Mouse (Mus musculus) macrophage (primary cell): ENCODE data around the gene Rmi2. TPM values are rescaled to one million over a fixed set of nuclear protein-coding genes. Genes with fewer than 3 reads are reported as not detected.

Experiments
- H3K27ac ChIP-seq: fragments of 350-480 bp; formaldehyde crosslinking; 2 replicates; pipeline ENCODE4 v1.9.0; 2021
- H3K36me3 ChIP-seq: fragments of 350-480 bp; formaldehyde crosslinking; 2 replicates; pipeline ENCODE4 v1.9.0; 2021; ENCODE audit errors: inconsistent target
- H3K4me3 ChIP-seq: fragments of 350-480 bp; formaldehyde crosslinking; 2 replicates; pipeline ENCODE4 v1.9.0; 2021; ENCODE audit errors: inconsistent target
- H3K79me2 ChIP-seq: fragments of 350-480 bp; formaldehyde crosslinking; 2 replicates; pipeline ENCODE4 v1.9.0; 2021; ENCODE audit errors: inconsistent target
- WGBS: methylation state at CpG from one replicate; pipeline ENCODE4 v1.1.7; 2026; ENCODE audit warnings: inconsistent platforms; ENCODE audit not compliant: missing documents; 5-methylcytosine and 5-hydroxymethylcytosine counted together
- polyA plus RNA-seq: library from polyadenylated mRNA; stranded (reverse); fragments of 250-400 nt; gene quantifications from 3 replicates; pipeline ENCODE4 v1.2.4, GENCODE M21; 2018; ENCODE audit warnings: inconsistent platforms

Gene Rmi2
- polyA plus RNA-seq, 1 experiment from 2014 or later, result 0.06 TPM

DNA sequence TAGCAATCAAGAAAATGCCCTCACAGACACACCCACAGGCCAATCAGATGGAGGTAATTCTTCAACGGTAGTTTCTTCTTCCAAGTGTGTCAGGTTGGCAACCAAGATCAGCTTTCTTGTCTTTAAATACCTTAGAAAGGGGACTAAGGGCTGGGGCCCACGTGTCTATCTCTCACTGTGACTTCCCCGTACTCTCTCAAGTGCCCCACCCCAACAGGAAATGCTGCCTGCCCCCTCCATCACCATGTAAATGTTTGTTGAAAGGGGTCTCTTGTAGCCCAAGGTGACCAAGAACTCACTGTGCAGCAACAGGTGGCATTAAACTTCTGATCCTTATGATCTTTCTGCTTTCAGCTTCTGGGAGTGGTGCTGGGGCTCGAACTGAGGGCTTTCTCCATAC is 21.1 kb upstream of the Rmi2 start:
- Histone ChIP-seq H3K27ac (no peak overlapping the region), H3K4me3 (no peak overlapping the region), H3K36me3 (no peaks in the 10 kb centered on the region), H3K79me2 (no peaks in the 10 kb centered on the region)
- WGBS, result 91% methylated on average over 4 of the region's 4 CpGs

DNA sequence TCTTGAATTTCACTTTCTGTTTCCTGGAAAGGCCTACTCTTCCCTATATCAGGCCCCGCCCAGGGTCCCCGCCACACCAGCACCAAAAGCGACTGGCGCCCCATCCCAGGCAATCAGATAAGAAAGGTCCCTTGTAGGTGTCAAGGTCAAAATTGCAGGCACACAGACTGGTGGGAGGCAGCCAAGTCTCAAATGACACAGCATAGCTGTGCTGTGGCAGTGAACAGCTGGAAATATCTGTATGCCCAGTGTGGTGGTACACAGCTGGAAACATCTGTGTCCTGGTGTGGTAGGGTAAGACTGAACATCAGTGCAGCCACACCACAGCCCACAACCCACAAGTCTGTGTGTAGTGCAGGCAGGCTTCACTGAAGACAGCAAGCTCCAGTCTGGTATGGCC is 20.0 kb upstream of the Rmi2 start:
- H3K36me3 ChIP-seq, result no peaks in the 10 kb centered on the region
- H3K79me2 ChIP-seq, result no peaks in the 10 kb centered on the region
- 96% methylated on average over 4 of the region's 4 CpGs for WGBS
- H3K4me3 ChIP-seq, result no peak overlapping the region
- H3K27ac ChIP-seq, result no peak overlapping the region

DNA sequence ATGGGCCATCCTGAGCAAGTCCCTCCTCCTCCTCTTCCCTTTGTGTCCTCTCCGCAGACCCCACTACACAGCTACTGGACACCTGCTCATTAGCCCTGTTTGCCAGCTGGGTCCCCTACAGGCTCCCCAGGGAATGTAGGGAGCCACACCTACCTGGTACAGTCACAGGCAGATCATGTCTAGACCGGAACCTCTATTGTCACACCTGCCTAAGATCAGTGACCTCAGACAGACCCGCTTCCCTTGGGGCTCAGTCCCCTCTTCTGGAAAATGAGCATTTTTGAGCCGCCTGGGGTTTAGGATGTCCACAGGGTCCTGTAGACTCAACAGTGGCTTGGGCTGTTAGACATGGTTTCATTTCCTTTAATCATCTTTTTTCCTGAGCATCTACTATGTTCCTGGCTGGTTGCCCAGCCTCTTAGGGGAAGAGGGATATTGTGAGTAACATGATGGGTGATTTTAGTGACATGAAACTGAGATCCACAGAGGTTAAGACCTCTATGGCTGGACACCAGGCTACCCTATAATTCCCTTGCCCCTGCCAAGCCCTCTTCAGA is 16.2 kb upstream of the Rmi2 start:
- Histone ChIP-seq H3K36me3 (no peaks in the 10 kb centered on the region), H3K79me2 (no peaks in the 10 kb centered on the region), H3K27ac (no peak overlapping the region), H3K4me3 (no peak overlapping the region)
- 78% methylated on average over 4 of the region's 4 CpGs for WGBS

DNA sequence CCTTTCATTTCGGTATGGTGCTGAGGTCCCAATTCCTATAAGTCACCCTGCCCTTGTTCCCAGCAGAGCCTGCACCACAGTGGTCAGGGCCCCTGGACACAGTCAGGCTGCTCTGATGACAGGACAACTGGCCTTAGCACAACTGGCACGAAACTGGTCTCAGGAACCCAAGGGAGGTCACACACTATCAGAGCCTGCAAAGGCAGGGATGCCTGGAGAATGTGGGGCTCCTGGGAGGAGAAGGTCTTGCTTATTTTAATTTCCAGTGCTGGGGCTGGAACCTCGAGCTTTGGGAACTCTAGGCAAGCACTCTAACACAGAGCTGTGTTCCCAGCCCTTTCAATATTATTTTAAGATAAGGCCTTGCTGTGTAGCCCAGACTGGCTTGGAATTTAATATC is 14.9 kb upstream of the Rmi2 start:
- 97% methylated on average over 3 of the region's 3 CpGs for WGBS
- Histone ChIP-seq H3K27ac (no peak overlapping the region), H3K4me3 (no peak overlapping the region), H3K79me2 (no peaks in the 10 kb centered on the region), H3K36me3 (no peaks in the 10 kb centered on the region)

DNA sequence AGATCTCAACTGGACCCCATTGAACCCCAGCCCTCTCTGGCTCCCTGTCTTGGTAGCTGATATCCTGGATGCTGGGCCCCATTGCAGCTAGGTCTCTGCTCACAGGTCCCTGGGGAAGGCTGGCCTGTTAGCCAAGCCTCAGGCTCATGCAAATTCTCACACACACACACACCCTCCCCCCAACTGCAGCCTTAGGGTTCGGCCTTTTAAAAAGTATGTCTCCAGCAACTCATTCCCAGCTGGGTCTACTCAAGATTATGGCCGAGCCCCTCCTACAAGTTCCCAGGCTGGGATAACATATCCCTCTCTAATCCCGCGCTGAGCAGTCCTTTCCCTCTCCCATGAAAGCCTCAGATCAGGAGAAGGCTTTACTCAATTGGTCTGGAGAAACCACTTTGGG is 13.5 kb upstream of the Rmi2 start:
- WGBS, result 94% methylated on average over 4 of the region's 4 CpGs
- Histone ChIP-seq H3K4me3 (no peak overlapping the region), H3K36me3 (no peaks in the 10 kb centered on the region), H3K27ac (no peak overlapping the region), H3K79me2 (no peaks in the 10 kb centered on the region)

DNA sequence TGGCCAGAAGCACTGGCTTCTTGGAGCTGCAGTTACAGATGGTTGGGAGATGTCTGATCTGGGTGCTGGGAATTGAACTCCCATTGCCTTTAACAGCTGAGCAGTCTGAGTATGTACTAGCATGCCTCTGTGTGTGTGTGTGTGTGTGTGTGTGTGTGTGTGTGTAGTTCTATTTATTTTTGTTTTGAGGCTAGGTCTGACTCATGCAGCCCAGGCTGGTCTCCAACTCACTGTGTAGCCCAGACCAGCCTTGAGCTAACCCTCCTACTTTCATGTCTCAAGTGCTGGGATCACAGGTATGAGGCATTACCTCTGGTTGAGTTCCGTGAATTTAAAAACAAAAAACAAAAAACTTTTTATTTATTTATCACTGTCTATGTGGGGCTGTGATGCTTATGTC is 10.3 kb upstream of the Rmi2 start:
- Histone ChIP-seq H3K36me3 (no peaks in the 10 kb centered on the region), H3K4me3 (no peak overlapping the region), H3K79me2 (no peaks in the 10 kb centered on the region), H3K27ac (no peak overlapping the region)
- 100% methylated on average over 1 of the region's 1 CpGs for WGBS

DNA sequence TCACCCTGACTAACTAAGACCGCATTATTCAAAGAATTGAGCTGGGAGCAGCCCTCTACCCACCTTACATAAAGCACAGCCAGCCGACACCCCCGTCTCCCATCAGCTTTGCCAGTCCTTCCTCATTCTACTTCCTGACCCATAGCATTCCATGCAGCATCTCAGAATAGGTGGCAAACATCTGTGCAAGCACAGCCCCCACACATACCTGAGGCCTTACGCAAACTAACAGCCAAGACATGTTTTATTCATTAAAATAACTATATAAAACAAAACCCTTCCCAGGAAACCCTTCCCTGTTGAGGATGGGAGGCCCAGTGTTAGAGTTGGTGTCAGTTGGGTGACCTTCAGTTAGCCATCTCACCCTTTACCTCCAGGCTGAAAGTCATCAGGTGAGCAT is 9.0 kb upstream of the Rmi2 start:
- 91% methylated on average over 4 of the region's 4 CpGs for WGBS
- Histone ChIP-seq H3K27ac (no peak overlapping the region), H3K4me3 (no peak overlapping the region), H3K79me2 (no peaks in the 10 kb centered on the region), H3K36me3 (no peaks in the 10 kb centered on the region)

DNA sequence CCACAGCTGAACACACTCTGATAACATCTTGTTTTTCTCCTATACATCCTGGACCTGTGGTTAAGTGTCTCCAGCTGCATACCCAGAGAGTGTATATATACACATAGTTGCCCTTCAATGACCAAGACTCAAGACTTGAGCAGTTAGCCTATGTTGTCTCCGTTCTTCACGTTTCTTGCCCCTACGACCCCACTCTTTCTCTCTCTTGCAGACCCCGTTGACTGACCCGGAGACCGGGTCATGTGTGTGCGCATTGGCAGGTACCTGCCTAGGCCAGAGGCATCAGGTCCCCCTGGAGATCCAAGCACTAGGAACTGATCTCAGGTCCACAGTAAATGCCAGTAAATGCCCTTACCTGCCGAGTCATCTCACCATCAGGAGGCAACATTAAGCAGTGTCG is 7.6 kb upstream of the Rmi2 start:
- H3K4me3 ChIP-seq, result no peak overlapping the region
- no peaks in the 10 kb centered on the region for H3K79me2 ChIP-seq
- no peaks in the 10 kb centered on the region for H3K36me3 ChIP-seq
- no peak overlapping the region for H3K27ac ChIP-seq
- 93% methylated on average over 9 of the region's 9 CpGs for WGBS

DNA sequence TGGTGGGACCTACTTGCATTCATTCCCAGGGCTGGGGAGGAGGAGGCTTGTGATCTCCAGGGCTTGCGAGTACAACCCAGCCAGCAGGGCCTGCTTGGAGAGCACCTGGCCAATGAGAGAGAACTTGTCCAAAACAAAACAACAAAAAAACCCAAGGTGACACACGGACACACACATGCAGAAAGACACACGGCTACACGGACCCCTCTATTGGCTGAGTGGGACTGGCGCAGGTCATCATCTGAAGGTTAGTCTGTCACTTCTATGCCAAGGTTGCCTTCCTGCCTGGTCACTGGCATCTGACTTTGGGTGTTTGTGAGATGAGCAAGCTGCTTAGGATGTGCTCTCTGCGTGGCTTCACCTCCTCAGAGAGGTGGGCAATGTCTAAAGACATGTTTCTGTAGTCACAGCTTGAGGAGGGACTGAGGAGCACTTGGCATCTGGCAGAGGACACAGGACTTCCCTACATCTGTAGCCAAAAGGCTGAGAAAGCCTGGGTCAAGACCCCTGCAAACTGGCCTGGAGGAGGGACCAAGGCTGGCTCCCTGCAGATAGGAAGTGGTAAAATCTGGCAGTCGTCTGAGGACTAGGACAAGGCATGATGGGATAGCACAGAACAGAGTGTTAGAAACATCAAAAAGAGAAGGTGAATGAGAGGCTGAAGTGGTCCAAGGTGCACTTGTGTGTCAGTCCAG is 6.9 kb upstream of the Rmi2 start:
- no peak overlapping the region for H3K27ac ChIP-seq
- no peak overlapping the region for H3K4me3 ChIP-seq
- no peaks in the 10 kb centered on the region for H3K36me3 ChIP-seq
- H3K79me2 ChIP-seq, result no peaks in the 10 kb centered on the region
- 83% methylated on average over 7 of the region's 7 CpGs for whole genome bisulfite sequencing

DNA sequence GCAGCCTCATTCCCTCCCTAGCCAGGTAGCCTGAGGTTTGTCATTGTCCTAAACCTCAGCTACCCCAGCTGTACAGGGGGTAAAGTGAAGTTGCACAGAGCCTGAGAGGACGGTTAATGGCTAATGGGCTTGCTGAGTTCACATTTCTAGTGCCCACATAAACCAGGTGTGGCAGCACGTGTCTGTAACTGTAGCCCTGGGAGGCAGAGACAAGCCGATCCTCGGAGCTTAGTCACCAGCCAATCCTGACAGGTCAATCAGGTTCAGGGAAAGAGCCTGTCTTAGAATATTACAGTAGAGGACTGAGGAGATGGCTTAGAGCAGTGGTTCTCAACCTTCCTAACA is 6.4 kb upstream of the Rmi2 start:
- 81% methylated on average over 4 of the region's 4 CpGs for WGBS
- Histone ChIP-seq H3K79me2 (no peaks in the 10 kb centered on the region), H3K27ac (no peak overlapping the region), H3K4me3 (no peak overlapping the region), H3K36me3 (no peaks in the 10 kb centered on the region)

DNA sequence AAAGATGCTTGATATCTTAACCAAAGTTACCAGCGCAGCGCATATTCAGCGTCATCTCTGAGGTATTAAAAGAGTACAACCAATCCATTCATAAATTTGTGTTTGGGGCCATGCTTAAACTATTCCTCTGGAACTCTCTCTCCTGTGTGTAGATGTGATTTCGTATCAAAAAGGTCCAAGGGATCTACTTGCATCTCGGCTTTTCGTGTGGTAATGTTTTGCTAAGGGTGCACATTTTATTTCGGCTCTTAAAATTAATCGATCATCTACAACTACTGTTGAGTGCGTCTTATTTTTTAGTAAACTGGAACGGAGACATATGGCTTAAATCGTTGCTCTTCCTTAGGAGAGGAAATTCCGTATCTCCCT is 333 bp upstream of the Rmi2 start:
- Histone ChIP-seq H3K36me3 (no peaks in the 10 kb centered on the region), H3K79me2 (no peaks in the 10 kb centered on the region), H3K27ac (no peak overlapping the region), H3K4me3 (peak overlapping the region; percentile 18; the same call in 1 of the 2 replicates)
- 3% methylated on average over 12 of the region's 12 CpGs for WGBS

DNA sequence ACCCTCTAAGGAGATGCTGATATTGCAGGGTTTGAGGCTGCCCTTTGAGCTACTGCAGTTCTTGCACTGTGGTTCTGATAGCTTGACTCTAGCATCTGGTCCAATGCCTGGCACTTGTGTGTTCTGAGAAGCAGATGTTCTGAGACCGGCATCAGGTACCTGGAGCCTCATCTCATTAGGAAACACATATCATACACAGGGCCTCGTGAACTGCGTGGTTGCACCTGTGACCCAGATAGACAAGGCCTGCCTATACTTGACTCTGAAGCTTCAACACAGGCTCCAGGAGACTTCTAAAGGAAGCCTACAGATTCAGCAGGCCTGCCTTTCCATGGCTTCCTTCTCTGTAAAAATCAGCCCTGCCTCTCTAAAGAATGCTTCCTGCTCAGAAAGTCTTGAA is 1.5 kb downstream of the Rmi2 start:
- H3K36me3 ChIP-seq, result no peaks in the 10 kb centered on the region
- H3K27ac ChIP-seq, result no peak overlapping the region
- WGBS, result 91% methylated on average over 3 of the region's 3 CpGs
- no peak overlapping the region for H3K4me3 ChIP-seq
- H3K79me2 ChIP-seq, result no peaks in the 10 kb centered on the region

DNA sequence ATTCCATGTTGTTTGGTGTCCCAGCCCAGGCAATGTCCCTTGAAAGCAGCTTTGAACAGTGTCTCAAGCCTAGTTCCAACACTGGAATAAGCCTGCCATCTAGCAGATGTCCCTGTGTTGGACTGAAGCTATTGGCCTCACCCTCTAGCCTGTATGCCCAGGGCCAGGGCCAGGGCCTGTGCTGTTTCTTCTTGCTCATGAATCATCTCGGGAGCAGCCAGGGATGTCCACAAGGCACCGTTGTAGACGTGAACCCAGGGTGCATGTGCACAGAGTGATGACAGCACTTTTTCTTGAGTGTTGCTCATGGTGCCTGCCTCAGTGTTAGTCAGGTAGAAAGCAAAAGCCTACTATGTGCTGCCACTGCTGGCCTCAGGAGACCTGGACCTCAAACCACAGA is 2.4 kb downstream of the Rmi2 start:
- no peaks in the 10 kb centered on the region for H3K36me3 ChIP-seq
- no peak overlapping the region for H3K27ac ChIP-seq
- WGBS, result 94% methylated on average over 3 of the region's 3 CpGs
- H3K4me3 ChIP-seq, result no peak overlapping the region
- H3K79me2 ChIP-seq, result no peaks in the 10 kb centered on the region

DNA sequence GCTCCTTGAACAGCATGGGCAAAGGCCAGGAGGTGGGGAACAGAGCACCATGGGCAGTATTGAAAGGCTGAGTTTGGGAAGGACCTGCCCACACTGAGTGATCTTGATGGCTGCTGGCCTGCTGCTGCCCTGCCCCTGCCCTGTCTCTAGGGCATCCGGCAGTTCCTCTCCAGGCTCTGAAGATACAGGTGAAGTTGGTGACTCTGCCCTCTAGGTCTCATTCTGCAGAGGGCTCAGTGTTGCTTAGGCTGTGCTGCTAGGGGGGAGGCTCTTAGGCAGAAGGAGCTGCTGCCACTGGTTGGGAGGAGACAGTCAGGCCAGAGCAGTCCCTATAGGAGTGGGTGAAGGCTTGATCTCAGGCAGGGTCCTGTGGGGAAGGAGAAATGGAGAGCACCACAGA is 3.0 kb downstream of the Rmi2 start:
- H3K79me2 ChIP-seq, result no peaks in the 10 kb centered on the region
- H3K4me3 ChIP-seq, result no peak overlapping the region
- H3K27ac ChIP-seq, result peak overlapping the region; percentile 2; the same call in 1 of the 2 replicates
- H3K36me3 ChIP-seq, result no peaks in the 10 kb centered on the region
- 83% methylated on average over 1 of the region's 1 CpGs for WGBS

DNA sequence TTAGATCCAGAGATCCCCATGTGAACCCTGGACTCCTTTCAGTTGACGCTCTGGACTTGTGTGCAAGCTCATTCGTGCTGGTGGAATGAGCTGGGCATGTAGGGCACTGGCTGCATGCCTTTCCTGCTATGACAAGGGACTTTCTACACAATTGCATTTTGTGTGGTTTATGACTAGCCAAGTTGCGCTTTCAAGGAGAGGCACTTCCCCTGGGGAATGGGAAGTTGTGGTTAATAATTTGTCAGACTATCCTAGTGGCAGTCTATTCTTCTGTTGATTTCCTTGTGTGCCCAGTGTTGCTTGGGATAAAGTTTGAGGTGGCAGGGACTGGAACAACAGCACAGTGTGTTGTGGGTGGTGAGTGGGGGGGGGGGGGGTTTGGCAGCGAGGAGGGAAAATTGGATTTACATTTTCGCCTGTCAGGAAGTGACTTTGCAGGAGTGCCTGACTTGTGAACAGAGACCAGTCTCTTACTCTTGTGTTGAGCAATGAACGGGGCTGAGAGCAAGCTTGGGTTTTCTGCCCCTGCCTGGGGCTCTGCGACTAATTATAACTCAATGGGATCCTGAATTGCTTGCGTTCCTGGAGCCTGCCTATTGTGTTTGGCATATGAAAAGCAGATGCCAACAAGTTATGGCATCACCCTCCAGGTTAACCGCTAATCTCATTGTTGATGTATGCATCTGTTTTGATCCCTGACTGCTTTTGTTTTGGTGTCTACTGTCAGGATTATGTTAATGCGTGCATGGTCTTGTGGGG is 3.8 kb downstream of the Rmi2 start:
- WGBS, result 13% methylated on average over 9 of the region's 10 CpGs
- H3K36me3 ChIP-seq, result no peaks in the 10 kb centered on the region
- H3K27ac ChIP-seq, result peak overlapping the region; percentile 2; the same call in 1 of the 2 replicates
- H3K4me3 ChIP-seq, result no peak overlapping the region
- no peaks in the 10 kb centered on the region for H3K79me2 ChIP-seq
